ENCODE assay signal across 23 mouse cellular contexts in the genomic region with DNA sequence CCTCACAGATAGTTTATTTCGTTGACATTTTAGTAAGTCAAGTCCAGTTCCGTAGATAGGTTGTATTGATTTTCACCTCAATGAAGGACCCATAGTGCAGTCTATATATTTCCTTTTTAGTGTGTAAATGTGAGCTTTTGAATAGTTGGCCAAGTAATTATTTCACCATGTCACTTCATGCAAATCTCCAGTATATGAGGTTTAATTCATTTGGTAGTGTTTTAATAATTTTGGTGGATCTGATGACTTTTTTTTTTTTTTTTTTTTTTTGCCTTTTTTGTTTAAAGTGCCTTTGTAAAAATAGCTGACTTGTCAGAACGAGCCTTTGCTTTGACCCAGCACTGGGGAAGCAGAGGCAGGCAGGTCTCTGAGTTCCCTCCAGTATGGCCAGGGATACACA. TPM values are rescaled to one million over a fixed set of nuclear protein-coding genes. Genes with fewer than 3 reads are reported as not detected.
A peak's percentile ranks its signal among the peaks of the same experiment; 100 is the strongest.
DNase-seq lines count a peak whose midpoint lies in the region; ATAC-seq and TF ChIP-seq lines count a peak whose summit lies in the region.
"Had no signal": no experiment of that assay in that cellular context is flagged by ENCODE, and none has a peak within 500 bp of the region (broad histone marks: within the 10 kb centered on the region; RNA-seq: fewer than 3 reads in every experiment).

No protein-coding gene starts in this region.

- 90% methylated on average over 3 of the region's 3 CpGs for WGBS in intestine, embryonic 14.5 days
- 89% methylated on average over 3 of the region's 3 CpGs for WGBS in intestine, embryonic 16.5 days
- 77% methylated on average over 3 of the region's 3 CpGs for WGBS in liver, embryonic 14.5 days (ENCODE audit: insufficient replicate concordance)
- 96% methylated on average over 3 of the region's 3 CpGs for WGBS in hindbrain, postnatal 0 days

- H3K4me1 ChIP-seq in intestine, embryonic 14.5 days (replicated peaks; ENCODE audit: control insufficient read depth, insufficient read depth, low read length): peaks cover 8% of the 10 kb centered on the region
- peaks cover 3% of the 10 kb centered on the region; the same call in 1 of the 2 replicates for H3K4me1 ChIP-seq in intestine, embryonic 16.5 days (ENCODE audit: control insufficient read depth, insufficient read depth, low read length)
- peaks cover 8% of the 10 kb centered on the region in 2 experiments; a peak in 3 of 4 replicates for H3K4me1 ChIP-seq in liver, embryonic 14.5 days (replicated peaks; ENCODE audit: control insufficient read depth in 2 of 2, insufficient read depth in 2 of 2, low read length in 1 of 2)
- peaks cover 6% of the 10 kb centered on the region for H3K4me1 ChIP-seq in hindbrain, postnatal 0 days (ENCODE audit: insufficient read depth, low read length)

- peak overlapping the region; percentile 60; the same call in 1 of the 2 replicates for H3K4me2 ChIP-seq in intestine, embryonic 14.5 days (ENCODE audit: low read length)
- H3K4me2 ChIP-seq in intestine, embryonic 16.5 days (ENCODE audit: low read depth, low read length): no peak overlapping the region
- H3K4me2 ChIP-seq in liver, embryonic 14.5 days (ENCODE audit: low read depth): peak overlapping the region; percentile 69
- H3K4me2 ChIP-seq in hindbrain, postnatal 0 days (ENCODE audit: low read depth, low read length): no peak overlapping the region
- H3K4me2 ChIP-seq: limb, embryonic 15.5 days had no signal

- H3K27me3 ChIP-seq in intestine, embryonic 14.5 days (replicated peaks; ENCODE audit: control insufficient read depth, insufficient read depth, low read length): no peaks in the 10 kb centered on the region
- H3K27me3 ChIP-seq in intestine, embryonic 16.5 days (replicated peaks; ENCODE audit: control insufficient read depth, insufficient read depth, low read length): no peaks in the 10 kb centered on the region
- no peaks in the 10 kb centered on the region for H3K27me3 ChIP-seq in liver, embryonic 14.5 days (ENCODE audit: control insufficient read depth, insufficient read depth, low read length)
- H3K27me3 ChIP-seq in hindbrain, postnatal 0 days (ENCODE audit: insufficient read depth, low read length): no peaks in the 10 kb centered on the region
- H3K27me3 ChIP-seq: hindbrain, embryonic 15.5 days; limb, embryonic 15.5 days had no signal

- H3K27ac ChIP-seq in intestine, embryonic 14.5 days (ENCODE audit: low read depth): no peak overlapping the region
- H3K27ac ChIP-seq in intestine, embryonic 16.5 days (ENCODE audit: low read length): no peak overlapping the region
- no peak overlapping the region for H3K27ac ChIP-seq in liver, embryonic 14.5 days
- no peak overlapping the region for H3K27ac ChIP-seq in hindbrain, postnatal 0 days
- H3K27ac ChIP-seq: hindbrain, embryonic 15.5 days; layer of hippocampus, adult 2 months; limb, embryonic 15.5 days had no signal

- no peak overlapping the region for H3K9ac ChIP-seq in intestine, embryonic 14.5 days (ENCODE audit: low read length)
- no peak overlapping the region for H3K9ac ChIP-seq in intestine, embryonic 16.5 days (ENCODE audit: low read depth, low read length)
- no peak overlapping the region for H3K9ac ChIP-seq in liver, embryonic 14.5 days (replicated peaks)
- H3K9ac ChIP-seq in hindbrain, postnatal 0 days (replicated peaks; ENCODE audit: low read length): no peak overlapping the region
- H3K9ac ChIP-seq: limb, embryonic 15.5 days had no signal

- no peak for ATAC-seq in intestine, embryonic 14.5 days (replicated peaks; ENCODE audit: low FRiP score, low TSS enrichment, low read depth)
- no peak for ATAC-seq in intestine, embryonic 16.5 days
- no peak for ATAC-seq in liver, embryonic 14.5 days (ENCODE audit: insufficient read depth)
- ATAC-seq in hindbrain, postnatal 0 days: no peak

- H3K4me3 ChIP-seq in intestine, embryonic 14.5 days (ENCODE audit: low read depth, low read length): no peak overlapping the region
- H3K4me3 ChIP-seq in intestine, embryonic 16.5 days (ENCODE audit: low read length): no peak overlapping the region
- H3K4me3 ChIP-seq in liver, embryonic 14.5 days (ENCODE audit: insufficient read depth in 1 of 2, low read depth in 2 of 2, low read length in 2 of 2): no peak overlapping the region
- H3K4me3 ChIP-seq in hindbrain, postnatal 0 days (ENCODE audit: low read length): no peak overlapping the region
- H3K4me3 ChIP-seq: limb, embryonic 15.5 days had no signal

- H3K9me3 ChIP-seq in intestine, embryonic 14.5 days (ENCODE audit: control insufficient read depth, low read length): no peaks in the 10 kb centered on the region
- no peaks in the 10 kb centered on the region for H3K9me3 ChIP-seq in intestine, embryonic 16.5 days (ENCODE audit: control insufficient read depth, low read length)
- H3K9me3 ChIP-seq in liver, embryonic 14.5 days (ENCODE audit: control insufficient read depth, low read length): no peaks in the 10 kb centered on the region
- no peaks in the 10 kb centered on the region for H3K9me3 ChIP-seq in hindbrain, postnatal 0 days (ENCODE audit: low read length)
- H3K9me3 ChIP-seq: hindbrain, embryonic 15.5 days; limb, embryonic 15.5 days had no signal

- peaks cover 3% of the 10 kb centered on the region; the same call in 1 of the 2 replicates for H3K36me3 ChIP-seq in intestine, embryonic 14.5 days (ENCODE audit: control insufficient read depth, insufficient read depth, low read length)
- no peaks in the 10 kb centered on the region for H3K36me3 ChIP-seq in intestine, embryonic 16.5 days (ENCODE audit: control insufficient read depth, insufficient read depth, low read length)
- no peaks in the 10 kb centered on the region; the same call in 1 of the 2 replicates for H3K36me3 ChIP-seq in liver, embryonic 14.5 days (replicated peaks; ENCODE audit: control insufficient read depth, insufficient read depth, low read depth)
- H3K36me3 ChIP-seq in hindbrain, postnatal 0 days (ENCODE audit: insufficient read depth, low read length): no peaks in the 10 kb centered on the region
- H3K36me3 ChIP-seq: hindbrain, embryonic 15.5 days; limb, embryonic 15.5 days had no signal

- no peak for TF ChIP-seq EP300 in liver, embryonic 14.5 days (IDR thresholded peaks at IDR 0.05; ENCODE audit: low read depth)

- DNase-seq in intestine, embryonic 14.5 days (ENCODE audit: low spot score): no peak
- peak; percentile 13 for DNase-seq in thymus, postnatal 4 days
- no peak for DNase-seq in thymus, adult 18-20 months
- DNase-seq in liver, embryonic 14.5 days (ENCODE audit: low read depth in 3 of 3, low spot score in 3 of 3): no peak
- no peak for DNase-seq in kidney, adult 9 months
- no peak for DNase-seq in adrenal gland, adult 18-20 months (ENCODE audit: low spot score in 2 of 2)
- DNase-seq in hindbrain, postnatal 0 days (ENCODE audit: low spot score): no peak
- DNase-seq: adrenal gland, adult 8-10 months; cerebellum, postnatal 10 days; gastrocnemius, adult 2 months; heart, postnatal 4 days; kidney, adult 2 months; kidney, postnatal 14 days; layer of hippocampus, postnatal 36 days had no signal

- TF ChIP-seq CTCF in liver, embryonic 14.5 days (IDR thresholded peaks at IDR 0.05; ENCODE audit: low read depth): no peak
- no peak for TF ChIP-seq CTCF in hindbrain, postnatal 0 days (IDR thresholded peaks at IDR 0.05; ENCODE audit: low read depth)

RNA-seq across cellular contexts. Expression of a gene that starts 2.8 kb away (rescaled TPM):
- polyA plus RNA-seq in intestine, embryonic 14.5 days (2014; fragmentation: Nextera tagmentation; extraction: Ambion mirVana): 123 and 124 TPM in 2 replicates
- polyA plus RNA-seq in intestine, embryonic 16.5 days (2015; fragmentation: Nextera tagmentation; extraction: Ambion mirVana): 125 and 129 TPM in 2 replicates
- polyA plus RNA-seq in liver, embryonic 14.5 days (2012; rRNA removed): 20.4 and 60.5 TPM in 2 replicates
- 64.7 and 67.2 TPM in 2 replicates for polyA plus RNA-seq in liver, embryonic 14.5 days (2014; fragmentation: Nextera tagmentation; extraction: Ambion mirVana)
- total RNA-seq in adrenal gland, adult 18-20 months (2021): 100 to 1,000 TPM in 1 of 2 experiments, 10 to 100 TPM in 1; 92.4 to 105 TPM
- total RNA-seq in hindbrain, postnatal 0 days (2014; rRNA removed): 36.5 and 41.9 TPM in 2 replicates
- 199 and 204 TPM in 2 replicates for polyA plus RNA-seq in hindbrain, postnatal 0 days (2015; fragmentation: Nextera tagmentation; extraction: Ambion mirVana)

RNA-seq across cellular contexts. Expression of a gene that starts 2.8 kb away (rescaled TPM):
- polyA plus RNA-seq in intestine, embryonic 14.5 days (2014; fragmentation: Nextera tagmentation; extraction: Ambion mirVana): 109 and 111 TPM in 2 replicates
- 153 and 159 TPM in 2 replicates for polyA plus RNA-seq in intestine, embryonic 16.5 days (2015; fragmentation: Nextera tagmentation; extraction: Ambion mirVana)
- 15.4 and 15.8 TPM in 2 replicates for polyA plus RNA-seq in liver, embryonic 14.5 days (2012; rRNA removed)
- 39.9 and 45.2 TPM in 2 replicates for polyA plus RNA-seq in liver, embryonic 14.5 days (2014; fragmentation: Nextera tagmentation; extraction: Ambion mirVana)
- 100 to 1,000 TPM; 166 to 180 TPM for total RNA-seq in adrenal gland, adult 18-20 months (2021)
- 153 and 155 TPM in 2 replicates for total RNA-seq in hindbrain, postnatal 0 days (2014; rRNA removed)
- 200 and 229 TPM in 2 replicates for polyA plus RNA-seq in hindbrain, postnatal 0 days (2015; fragmentation: Nextera tagmentation; extraction: Ambion mirVana)

RNA-seq across cellular contexts. Expression of a gene that starts 47.2 kb away (rescaled TPM):
- 2.4 TPM in 1 of 2 replicates, not detected in the other for polyA plus RNA-seq in intestine, embryonic 14.5 days (2014; fragmentation: Nextera tagmentation; extraction: Ambion mirVana)
- polyA plus RNA-seq in intestine, embryonic 16.5 days (2015; fragmentation: Nextera tagmentation; extraction: Ambion mirVana): not detected in 2 replicates
- polyA plus RNA-seq in liver, embryonic 14.5 days (2012; rRNA removed): not detected in 2 replicates
- not detected in 2 replicates for polyA plus RNA-seq in liver, embryonic 14.5 days (2014; fragmentation: Nextera tagmentation; extraction: Ambion mirVana)
- 1 to 10 TPM in 1 of 2 experiments, not detected in 1; 1.2 TPM for total RNA-seq in adrenal gland, adult 18-20 months (2021)
- not detected in 2 replicates for total RNA-seq in hindbrain, postnatal 0 days (2014; rRNA removed)
- not detected in 2 replicates for polyA plus RNA-seq in hindbrain, postnatal 0 days (2015; fragmentation: Nextera tagmentation; extraction: Ambion mirVana)
- total RNA-seq: gastrocnemius, adult 2 months; granulocyte monocyte progenitor cell, adult 5-6 weeks; left cerebral cortex, postnatal 25 days; midbrain, postnatal 0 days had no signal
- polyA plus RNA-seq: forebrain, embryonic 11.5 days; heart, embryonic 11.5 days; hindbrain, embryonic 15.5 days; kidney, adult 2 months; limb, embryonic 15.5 days; midbrain, postnatal 0 days had no signal

Comparison
In these comparisons a context has a peak if more than half of its experiments do, and no peak if none do; other contexts are left out.
1. H3K4me2 ChIP-seq: peak in intestine, embryonic 14.5 days (single experiment) and liver, embryonic 14.5 days (single experiment); none in intestine, embryonic 16.5 days (single experiment) and hindbrain, postnatal 0 days (single experiment).